Mouse (Mus musculus) neural tube, embryonic 13.5 days (tissue): ENCODE measurements at regions not wholly inside any gene's neighbourhood (a gene's known extent, or its start where the extent isn't known, plus 50 kb on each side); places are given as distances from the start of the nearest gene placed in this dataset.

ENCODE experiments used
- ATAC-seq: fragments of 200-750 bp; cut with Nextera tagmentation; 2 replicates; pipeline ENCODE4 v1.8.0; 2017; ENCODE audit warnings: low read depth, mild to moderate bottlenecking, moderate TSS enrichment, moderate library complexity
- H3K27ac ChIP-seq: fragments of 300-500 bp; sonication (generic); replicated peaks from 2 replicates; pipeline ENCODE4 v1.5.1; 2015; ENCODE audit warnings: moderate library complexity, mild to moderate bottlenecking, inconsistent platforms
- H3K27me3 ChIP-seq: fragments of 300-500 bp; sonication (generic); 2 replicates; pipeline ENCODE4 v1.6.1; 2015; ENCODE audit warnings: mild to moderate bottlenecking, inconsistent platforms
- H3K36me3 ChIP-seq: fragments of 300-500 bp; sonication (generic); 2 replicates; pipeline ENCODE4 v1.6.1; 2015; ENCODE audit warnings: mild to moderate bottlenecking, inconsistent platforms
- H3K4me1 ChIP-seq: fragments of 300-500 bp; sonication (generic); replicated peaks from 2 replicates; pipeline ENCODE4 v1.6.1; 2015; ENCODE audit warnings: inconsistent platforms
- H3K4me2 ChIP-seq: fragments of 300-500 bp; sonication (generic); 2 replicates; pipeline ENCODE4 v1.6.1; 2015; ENCODE audit warnings: inconsistent platforms, mild to moderate bottlenecking, moderate library complexity
- H3K4me3 ChIP-seq: fragments of 300-500 bp; sonication (generic); 2 replicates; pipeline ENCODE4 v1.5.1; 2015; ENCODE audit warnings: mild to moderate bottlenecking, inconsistent platforms
- H3K9ac ChIP-seq: fragments of 300-500 bp; sonication (generic); 2 replicates; pipeline ENCODE4 v1.6.1; 2015; ENCODE audit warnings: moderate library complexity, mild to moderate bottlenecking, inconsistent platforms
- H3K9me3 ChIP-seq: fragments of 300-500 bp; sonication (generic); 2 replicates; pipeline ENCODE4 v1.6.1; 2016; ENCODE audit warnings: inconsistent platforms
- WGBS: fragments of 180-500 bp; shearing (Covaris S2); methylation state at CpG from one replicate; pipeline ENCODE4 v1.1.7; 2015; 5-methylcytosine and 5-hydroxymethylcytosine counted together

GRCm38 (mm10) chr2:46464913-46465312 lies 1347.7 kb upstream of the Zeb2 start:
- Histone ChIP-seq H3K4me3 (no peak overlapping the region), H3K4me1 (peaks cover 10% of the 10 kb centered on the region), H3K9ac (no peak overlapping the region), H3K27ac (no peak overlapping the region), H3K27me3 (no peaks in the 10 kb centered on the region), H3K9me3 (no peaks in the 10 kb centered on the region), H3K36me3 (no peaks in the 10 kb centered on the region), H3K4me2 (no peak overlapping the region)
- ATAC-seq: no peak
- 82% methylated on average over 1 of the region's 1 CpGs for WGBS

- ATAC-seq: no peak
- H3K4me3 ChIP-seq: no peak overlapping the region
- 84% methylated on average over 2 of the region's 2 CpGs for WGBS
- no peak overlapping the region for H3K27ac ChIP-seq
- H3K4me1 ChIP-seq: peaks cover 10% of the 10 kb centered on the region
- no peak overlapping the region for H3K9ac ChIP-seq
- H3K27me3 ChIP-seq: no peaks in the 10 kb centered on the region
- no peak overlapping the region for H3K4me2 ChIP-seq
- H3K9me3 ChIP-seq: no peaks in the 10 kb centered on the region
- no peaks in the 10 kb centered on the region for H3K36me3 ChIP-seq
Measured at GRCm38 (mm10) chr2:46462670-46463069, 1345.5 kb upstream of the Zeb2 start.

DNA sequence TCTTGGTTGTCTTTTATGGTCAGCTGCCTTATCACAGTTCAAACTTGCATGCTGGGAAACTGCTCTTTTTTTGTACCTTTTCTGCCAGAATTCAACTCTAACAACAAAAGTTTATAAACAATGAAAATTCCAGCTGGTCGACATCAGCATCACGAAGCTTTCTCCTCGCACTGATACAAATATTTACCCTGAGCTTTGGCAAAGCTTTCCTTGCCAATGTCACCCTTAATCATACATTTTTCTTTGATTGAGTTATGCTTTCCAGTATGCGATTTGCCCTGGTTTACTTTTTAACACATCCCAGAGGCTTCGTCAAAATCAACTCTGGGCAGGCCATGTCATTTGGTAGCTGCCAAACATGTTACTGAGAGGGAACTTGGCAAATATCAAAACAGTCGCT lies 1333.5 kb upstream of the Zeb2 start:
- H3K27ac ChIP-seq: no peak overlapping the region
- no peaks in the 10 kb centered on the region for H3K36me3 ChIP-seq
- no peaks in the 10 kb centered on the region for H3K4me1 ChIP-seq
- no peaks in the 10 kb centered on the region for H3K9me3 ChIP-seq
- H3K9ac ChIP-seq: no peak overlapping the region
- WGBS: 82% methylated on average over 6 of the region's 6 CpGs
- no peak for ATAC-seq
- H3K4me2 ChIP-seq: no peak overlapping the region
- H3K4me3 ChIP-seq: no peak overlapping the region
- H3K27me3 ChIP-seq: no peaks in the 10 kb centered on the region

DNA sequence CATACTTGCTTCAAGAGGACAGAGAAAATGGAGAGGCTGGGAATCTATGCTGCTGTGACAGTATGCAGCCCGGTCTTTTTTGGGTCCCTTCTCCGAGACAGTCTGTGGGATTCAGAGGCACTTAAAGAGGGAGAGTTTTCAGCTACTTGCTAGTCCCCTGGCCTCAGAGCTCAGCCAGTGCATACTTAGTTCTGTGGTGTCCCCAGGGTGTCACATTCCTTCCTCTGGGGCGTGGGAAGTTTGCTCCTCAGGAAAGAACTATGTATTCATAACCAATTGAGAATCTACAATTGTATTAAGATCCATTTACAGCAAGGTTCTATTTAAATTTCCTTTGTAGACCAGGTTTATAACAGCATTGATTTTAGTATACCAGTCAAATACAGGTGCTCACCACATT lies 1328.1 kb upstream of the Zeb2 start:
- Histone ChIP-seq H3K4me1 (peaks cover 10% of the 10 kb centered on the region), H3K9me3 (no peaks in the 10 kb centered on the region), H3K4me3 (no peak overlapping the region), H3K4me2 (no peak overlapping the region), H3K27me3 (no peaks in the 10 kb centered on the region), H3K36me3 (no peaks in the 10 kb centered on the region), H3K27ac (no peak overlapping the region), H3K9ac (no peak overlapping the region)
- 64% methylated on average over 3 of the region's 3 CpGs for WGBS
- no peak for ATAC-seq

DNA sequence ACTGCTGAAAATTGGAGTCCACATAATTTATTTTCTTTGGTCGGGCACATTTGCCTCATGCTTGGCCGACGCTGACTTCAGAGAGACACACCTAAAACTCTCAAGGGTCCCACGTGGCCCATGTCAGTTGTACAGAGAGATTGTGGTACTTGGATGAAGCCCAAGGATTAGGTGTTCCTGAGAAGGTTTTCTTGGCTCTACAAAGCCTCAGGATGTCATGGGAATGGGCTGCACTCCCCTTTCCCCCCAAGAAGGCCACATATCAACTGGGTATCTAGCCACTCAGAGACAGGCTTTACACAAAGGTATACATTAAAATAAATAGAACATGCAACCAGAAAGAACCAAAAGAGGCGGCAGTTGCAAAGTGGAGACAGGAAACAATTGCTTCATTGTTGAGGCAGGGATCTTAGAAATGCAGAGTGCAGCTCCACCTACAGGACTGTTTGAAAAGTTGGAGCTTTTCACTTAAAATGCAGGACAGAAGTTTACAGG lies 1326.5 kb upstream of the Zeb2 start:
- peaks cover 10% of the 10 kb centered on the region for H3K4me1 ChIP-seq
- no peak overlapping the region for H3K4me3 ChIP-seq
- peak; percentile 71 for ATAC-seq
- 24% methylated on average over 5 of the region's 5 CpGs for WGBS
- H3K36me3 ChIP-seq: no peaks in the 10 kb centered on the region
- H3K27ac ChIP-seq: peak overlapping the region; percentile 52
- H3K9me3 ChIP-seq: no peaks in the 10 kb centered on the region
- no peak overlapping the region for H3K9ac ChIP-seq
- H3K4me2 ChIP-seq: peak overlapping the region; percentile 25
- no peaks in the 10 kb centered on the region for H3K27me3 ChIP-seq

- Histone ChIP-seq H3K4me1 (peaks cover 10% of the 10 kb centered on the region), H3K9ac (no peak overlapping the region), H3K4me2 (peak overlapping the region; percentile 25), H3K36me3 (no peaks in the 10 kb centered on the region), H3K9me3 (no peaks in the 10 kb centered on the region), H3K27me3 (no peaks in the 10 kb centered on the region), H3K4me3 (no peak overlapping the region), H3K27ac (peak overlapping the region; percentile 52; the same call in 1 of the 2 replicates)
- peak; percentile 61 for ATAC-seq
- 43% methylated on average over 6 of the region's 6 CpGs for WGBS
Measured at GRCm38 (mm10) chr2:46443061-46443685, 1326.0 kb upstream of the Zeb2 start.

GRCm38 (mm10) chr2:46442576-46442975 lies 1325.4 kb upstream of the Zeb2 start:
- WGBS: 75% methylated on average over 6 of the region's 6 CpGs
- H3K36me3 ChIP-seq: no peaks in the 10 kb centered on the region
- no peak for ATAC-seq

GRCm38 (mm10) chr2:46441927-46442326 lies 1324.7 kb upstream of the Zeb2 start:
- ATAC-seq: no peak
- H3K4me3 ChIP-seq: no peak overlapping the region
- no peak overlapping the region for H3K27ac ChIP-seq
- H3K9me3 ChIP-seq: no peaks in the 10 kb centered on the region
- peaks cover 10% of the 10 kb centered on the region for H3K4me1 ChIP-seq
- no peaks in the 10 kb centered on the region for H3K27me3 ChIP-seq
- no peak overlapping the region for H3K4me2 ChIP-seq
- H3K9ac ChIP-seq: no peak overlapping the region
- H3K36me3 ChIP-seq: no peaks in the 10 kb centered on the region
- 87% methylated on average over 8 of the region's 8 CpGs for WGBS

More at GRCm38 (mm10) chr2:46442576-46442975, 1325.4 kb upstream of the Zeb2 start:
- Histone ChIP-seq H3K4me2 (no peak overlapping the region), H3K9me3 (no peaks in the 10 kb centered on the region), H3K4me3 (no peak overlapping the region), H3K27ac (0 out of 2 replicates have a peak overlapping the region, but pooled peaks have one; percentile 5), H3K9ac (no peak overlapping the region), H3K27me3 (no peaks in the 10 kb centered on the region), H3K4me1 (peaks cover 10% of the 10 kb centered on the region)

DNA sequence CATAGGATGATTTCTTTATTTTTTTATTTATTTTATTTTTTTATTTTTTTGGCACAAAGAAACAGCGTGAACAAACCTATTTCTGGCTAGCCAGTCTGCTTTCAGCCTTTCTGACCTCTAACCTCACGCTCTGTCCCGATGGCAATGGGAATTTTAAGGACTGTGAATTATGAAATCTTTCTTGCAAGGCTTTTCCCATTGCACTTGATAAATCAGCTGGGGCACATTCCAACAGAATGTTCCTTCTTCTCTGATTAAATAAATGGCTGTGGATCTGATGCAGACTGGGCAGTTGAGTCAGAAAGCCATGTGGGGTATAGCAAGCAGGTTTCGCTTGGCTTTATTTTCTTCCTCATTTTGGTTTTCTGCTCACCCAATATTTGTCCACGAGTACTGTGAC lies 1324.2 kb upstream of the Zeb2 start:
- 91% methylated on average over 5 of the region's 5 CpGs for WGBS

DNA sequence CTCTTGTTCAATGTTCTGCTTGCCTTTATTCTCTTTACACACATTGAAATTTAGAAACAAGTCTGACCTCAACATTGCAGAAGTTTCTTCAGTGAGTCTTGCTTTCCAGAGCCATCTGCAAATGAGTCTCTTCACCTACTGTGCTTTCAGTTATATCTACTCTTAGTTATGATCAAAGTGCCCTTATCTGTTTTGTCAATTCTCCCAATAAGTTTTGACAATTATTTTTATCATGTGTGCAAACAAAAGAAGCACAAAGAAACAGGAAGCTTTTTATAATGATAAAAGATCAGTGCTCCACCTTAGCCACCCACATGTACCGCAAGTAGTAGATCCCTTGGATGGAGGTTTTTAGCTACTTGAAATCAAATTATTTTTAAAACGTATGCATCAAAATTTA lies 1322.8 kb upstream of the Zeb2 start:
- Histone ChIP-seq H3K4me2 (no peak overlapping the region), H3K27ac (no peak overlapping the region), H3K27me3 (no peaks in the 10 kb centered on the region), H3K36me3 (no peaks in the 10 kb centered on the region), H3K9ac (no peak overlapping the region), H3K9me3 (no peaks in the 10 kb centered on the region), H3K4me1 (peaks cover 10% of the 10 kb centered on the region), H3K4me3 (no peak overlapping the region)
- ATAC-seq: no peak
- 90% methylated on average over 2 of the region's 2 CpGs for WGBS

More for the DNA sequence above, 1324.2 kb upstream of the Zeb2 start:
- Histone ChIP-seq H3K9me3 (no peaks in the 10 kb centered on the region), H3K9ac (no peak overlapping the region), H3K27ac (no peak overlapping the region), H3K27me3 (no peaks in the 10 kb centered on the region), H3K4me2 (no peak overlapping the region), H3K4me1 (peaks cover 10% of the 10 kb centered on the region), H3K4me3 (no peak overlapping the region), H3K36me3 (no peaks in the 10 kb centered on the region)
- ATAC-seq: no peak

DNA sequence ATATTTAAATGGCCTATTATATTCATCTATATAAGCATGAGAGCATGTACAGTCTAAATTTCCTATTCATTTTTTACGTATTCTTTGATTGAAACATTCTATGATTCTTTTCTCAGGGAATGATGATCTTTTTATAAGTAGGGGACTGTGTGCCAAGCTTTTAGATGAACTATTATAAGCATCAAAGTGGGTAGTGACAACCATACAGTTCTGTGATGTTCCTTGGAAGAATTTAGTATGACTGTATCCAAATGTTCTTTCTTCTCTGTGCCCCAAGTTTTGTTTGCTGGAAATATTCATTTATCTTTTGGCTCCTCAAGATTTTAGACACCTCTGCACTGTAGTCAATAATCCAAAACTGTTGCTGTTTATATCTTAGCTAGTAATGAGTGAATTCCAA lies 1301.1 kb upstream of the Zeb2 start:
- Histone ChIP-seq H3K4me1 (no peaks in the 10 kb centered on the region), H3K27ac (no peak overlapping the region), H3K9ac (no peak overlapping the region), H3K4me3 (no peak overlapping the region), H3K9me3 (no peaks in the 10 kb centered on the region), H3K36me3 (no peaks in the 10 kb centered on the region), H3K4me2 (no peak overlapping the region), H3K27me3 (no peaks in the 10 kb centered on the region)
- 89% methylated on average over 1 of the region's 1 CpGs for WGBS
- no peak for ATAC-seq

- WGBS: 89% methylated on average over 1 of the region's 1 CpGs
- Histone ChIP-seq H3K4me3 (no peak overlapping the region), H3K27me3 (no peaks in the 10 kb centered on the region), H3K4me1 (no peaks in the 10 kb centered on the region), H3K4me2 (no peak overlapping the region), H3K27ac (no peak overlapping the region), H3K36me3 (no peaks in the 10 kb centered on the region), H3K9me3 (no peaks in the 10 kb centered on the region), H3K9ac (no peak overlapping the region)
- no peak for ATAC-seq
Measured at GRCm38 (mm10) chr2:46402373-46403114, 1285.3 kb upstream of the Zeb2 start.
